Mouse (Mus musculus) embryonic facial prominence, embryonic 10.5 days (tissue): ENCODE measurements at regions not wholly inside any gene's neighbourhood (a gene's known extent, or its start where the extent isn't known, plus 50 kb on each side); places are given as distances from the start of the nearest gene placed in this dataset.
A peak's percentile ranks its signal among the peaks of the same experiment; 100 is the strongest.

Source experiments
- DNase-seq: peaks from one replicate; pipeline ENCODE4 v3.0.0-alpha.2; 2017; ENCODE audit warnings: low spot score
- H3K27ac ChIP-seq: fragments of 300-500 bp; sonication (generic); replicated peaks from 2 replicates; pipeline ENCODE4 v1.5.1; 2016; ENCODE audit warnings: mild to moderate bottlenecking
- H3K27me3 ChIP-seq: fragments of 300-500 bp; sonication (generic); replicated peaks from 2 replicates; pipeline ENCODE4 v1.6.1; 2016; ENCODE audit warnings: low read depth, mild to moderate bottlenecking; ENCODE audit not compliant: poor library complexity, severe bottlenecking
- H3K36me3 ChIP-seq: fragments of 300-500 bp; sonication (generic); replicated peaks from 2 replicates; pipeline ENCODE4 v1.6.1; 2016; ENCODE audit warnings: mild to moderate bottlenecking, moderate library complexity
- H3K4me1 ChIP-seq: fragments of 300-500 bp; sonication (generic); 2 replicates; pipeline ENCODE4 v1.6.1; 2016
- H3K4me3 ChIP-seq: fragments of 300-500 bp; sonication (generic); 2 replicates; pipeline ENCODE4 v1.5.1; 2016; ENCODE audit warnings: mild to moderate bottlenecking, moderate library complexity
- H3K9me3 ChIP-seq: fragments of 300-500 bp; sonication (generic); 2 replicates; pipeline ENCODE4 v1.6.1; 2016; ENCODE audit warnings: mild to moderate bottlenecking
- WGBS: fragments of 180-500 bp; shearing (Covaris S2); methylation state at CpG from one replicate; pipeline ENCODE4 v1.1.7; 2016; 5-methylcytosine and 5-hydroxymethylcytosine counted together

DNA sequence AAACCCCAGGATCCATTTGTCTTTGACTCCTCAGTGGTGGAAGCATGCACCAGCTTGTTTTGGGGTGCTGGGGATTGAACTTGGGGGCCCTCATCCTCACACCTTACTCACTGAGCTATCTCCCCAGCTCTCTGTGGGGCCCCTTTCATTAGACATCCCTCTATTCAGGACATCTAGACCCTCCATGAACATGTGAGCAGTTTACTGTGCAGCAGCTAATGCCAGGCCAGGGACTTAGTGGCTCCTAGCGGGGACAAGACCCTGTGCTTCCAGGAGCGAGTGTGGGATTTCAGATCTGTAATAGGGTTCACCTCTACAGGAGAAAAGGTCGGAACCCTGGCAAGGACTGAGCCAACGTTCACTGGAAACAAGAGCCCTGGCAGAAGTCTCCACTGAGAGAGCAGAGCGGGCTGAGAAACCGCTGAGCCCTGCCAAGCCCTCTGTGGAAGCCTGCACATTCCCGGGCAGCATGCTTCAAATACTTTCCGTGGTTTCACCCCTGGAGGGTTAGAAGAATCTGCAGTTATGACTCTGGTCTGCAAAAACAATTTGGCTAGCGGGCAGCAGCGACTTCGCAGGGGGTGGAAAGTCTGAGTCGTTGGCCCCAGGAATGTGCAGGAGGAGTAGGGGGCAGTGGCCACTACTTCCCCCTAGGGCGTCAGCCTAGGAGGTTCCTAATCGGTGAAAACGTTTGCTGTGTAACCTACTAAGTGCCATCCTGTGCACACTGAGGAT is 125.6 kb downstream of the Smad6 start:
- peaks cover 23% of the 10 kb centered on the region for H3K4me1 ChIP-seq
- H3K9me3 ChIP-seq, result no peaks in the 10 kb centered on the region
- no peaks in the 10 kb centered on the region for H3K36me3 ChIP-seq
- no peaks in the 10 kb centered on the region for H3K27me3 ChIP-seq
- DNase-seq, result peak; percentile 57
- H3K4me3 ChIP-seq, result no peak overlapping the region
- H3K27ac ChIP-seq, result peak overlapping the region; percentile 40
- 40% methylated on average over 15 of the region's 15 CpGs for WGBS

DNA sequence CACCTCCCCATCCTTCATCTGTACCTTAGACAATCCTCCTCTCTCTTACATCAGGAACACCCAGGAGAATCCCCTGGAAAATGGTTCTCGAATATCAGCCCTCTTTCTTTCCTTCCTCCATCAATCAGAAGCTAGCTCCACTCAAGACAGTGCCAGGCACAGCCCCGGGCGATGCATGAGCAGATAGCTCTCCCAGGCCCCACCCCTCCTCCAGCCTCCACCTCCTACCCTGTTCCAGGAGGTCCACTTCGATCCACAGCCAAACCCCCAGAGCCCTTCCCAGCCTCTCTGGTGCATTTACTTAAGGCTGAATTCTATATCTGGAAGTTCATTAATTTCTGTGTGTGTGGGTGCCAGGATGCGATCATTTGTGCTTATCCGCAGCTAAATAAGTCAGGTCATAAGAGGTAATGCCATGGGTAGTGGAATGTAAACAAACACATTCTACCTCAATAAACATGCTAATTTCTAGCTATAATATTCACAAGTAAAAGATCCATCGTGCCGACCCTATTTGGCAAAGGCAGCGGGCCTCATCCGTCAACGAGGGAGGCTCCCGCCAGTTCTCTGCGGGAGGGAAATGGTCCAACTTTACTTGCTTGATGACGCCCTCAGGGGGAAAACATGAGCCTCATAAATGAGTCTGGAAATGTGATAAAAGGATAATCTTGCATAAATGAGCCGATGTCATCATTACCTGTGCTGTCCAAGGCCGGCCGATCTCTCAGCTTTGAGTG is 129.5 kb downstream of the Smad6 start:
- 85% methylated on average over 17 of the region's 17 CpGs for WGBS
- no peak overlapping the region for H3K27ac ChIP-seq

DNA sequence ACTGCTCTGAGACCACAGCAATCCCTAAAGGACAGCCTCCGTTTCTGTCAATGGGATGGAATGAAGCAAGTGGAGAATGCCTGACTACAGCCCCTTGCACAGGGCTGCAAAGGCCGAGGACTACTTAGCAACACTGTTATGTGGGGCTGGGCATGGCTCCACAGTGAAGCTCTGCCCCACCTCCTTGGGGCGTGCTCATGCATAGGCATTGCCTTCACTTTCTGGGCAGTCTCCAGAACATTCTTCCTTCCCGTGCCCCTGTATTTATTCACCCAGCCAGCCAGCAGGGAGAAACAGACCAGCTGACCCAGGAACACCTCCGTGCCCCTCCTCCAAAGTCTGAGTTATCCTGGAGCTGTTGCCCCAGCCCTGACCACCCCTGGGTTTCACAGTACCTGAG is 131.1 kb downstream of the Smad6 start:
- peaks cover 25% of the 10 kb centered on the region for H3K4me1 ChIP-seq
- DNase-seq, result no peak
- H3K27ac ChIP-seq, result peak overlapping the region; percentile 24; the same call in 1 of the 2 replicates
- H3K27me3 ChIP-seq, result no peaks in the 10 kb centered on the region
- no peak overlapping the region for H3K4me3 ChIP-seq
- WGBS, result 75% methylated on average over 5 of the region's 5 CpGs
- H3K9me3 ChIP-seq, result no peaks in the 10 kb centered on the region
- H3K36me3 ChIP-seq, result no peaks in the 10 kb centered on the region

More for the DNA sequence above, 129.5 kb downstream of the Smad6 start:
- Histone ChIP-seq H3K9me3 (no peaks in the 10 kb centered on the region), H3K4me3 (no peak overlapping the region), H3K36me3 (no peaks in the 10 kb centered on the region), H3K4me1 (peaks cover 41% of the 10 kb centered on the region), H3K27me3 (no peaks in the 10 kb centered on the region)
- DNase-seq, result no peak

DNA sequence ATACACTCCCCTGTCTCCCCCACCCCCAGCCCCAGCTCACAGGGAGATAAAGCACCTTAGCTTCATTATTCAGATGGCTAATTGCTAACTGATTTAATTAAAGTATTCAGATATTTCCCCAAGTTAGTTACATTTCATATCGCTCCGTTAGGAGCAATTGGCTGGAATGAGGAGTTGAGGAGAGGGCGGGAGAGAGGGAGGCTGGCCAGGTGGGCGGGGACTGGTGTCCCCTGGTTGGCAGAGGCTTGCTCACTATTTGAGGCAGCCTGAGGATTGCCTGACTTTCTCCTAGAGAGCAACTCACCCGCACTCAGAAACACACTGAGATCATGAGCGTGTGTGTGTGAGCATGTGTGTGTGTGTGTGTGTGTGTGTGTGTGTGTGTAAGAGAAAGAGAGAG is 131.8 kb upstream of the Smad3 start:
- H3K27ac ChIP-seq, result no peak overlapping the region
- H3K36me3 ChIP-seq, result no peaks in the 10 kb centered on the region
- H3K27me3 ChIP-seq, result no peaks in the 10 kb centered on the region
- no peak overlapping the region for H3K4me3 ChIP-seq
- H3K9me3 ChIP-seq, result no peaks in the 10 kb centered on the region
- H3K4me1 ChIP-seq, result peaks cover 18% of the 10 kb centered on the region
- no peak for DNase-seq
- 74% methylated on average over 6 of the region's 6 CpGs for WGBS

DNA sequence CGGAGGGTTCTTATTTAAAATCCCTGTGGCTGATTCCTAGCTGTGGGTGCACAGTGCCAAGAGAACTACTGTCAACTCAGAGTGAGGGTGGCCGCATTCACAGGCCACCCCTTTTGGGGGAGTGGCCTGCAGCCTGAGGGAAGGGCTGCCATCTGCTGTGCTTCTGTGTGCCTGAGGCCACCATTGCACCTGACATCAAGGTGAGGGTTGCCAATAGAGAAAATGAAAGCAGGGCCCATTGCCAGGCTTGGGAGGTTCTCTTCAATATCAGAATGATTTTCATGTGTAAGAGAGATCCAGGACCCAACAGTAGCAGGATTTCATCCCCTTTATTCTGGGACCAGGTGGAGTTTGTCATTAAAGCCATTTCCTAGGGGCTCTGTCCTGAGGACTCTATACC is 127.2 kb upstream of the Smad3 start:
- no peak overlapping the region for H3K27ac ChIP-seq
- H3K27me3 ChIP-seq, result peaks cover 19% of the 10 kb centered on the region; the same call in 1 of the 2 replicates
- H3K9me3 ChIP-seq, result no peaks in the 10 kb centered on the region
- 82% methylated on average over 2 of the region's 2 CpGs for WGBS
- H3K4me3 ChIP-seq, result no peak overlapping the region
- DNase-seq, result no peak
- H3K36me3 ChIP-seq, result no peaks in the 10 kb centered on the region
- peaks cover 32% of the 10 kb centered on the region for H3K4me1 ChIP-seq

DNA sequence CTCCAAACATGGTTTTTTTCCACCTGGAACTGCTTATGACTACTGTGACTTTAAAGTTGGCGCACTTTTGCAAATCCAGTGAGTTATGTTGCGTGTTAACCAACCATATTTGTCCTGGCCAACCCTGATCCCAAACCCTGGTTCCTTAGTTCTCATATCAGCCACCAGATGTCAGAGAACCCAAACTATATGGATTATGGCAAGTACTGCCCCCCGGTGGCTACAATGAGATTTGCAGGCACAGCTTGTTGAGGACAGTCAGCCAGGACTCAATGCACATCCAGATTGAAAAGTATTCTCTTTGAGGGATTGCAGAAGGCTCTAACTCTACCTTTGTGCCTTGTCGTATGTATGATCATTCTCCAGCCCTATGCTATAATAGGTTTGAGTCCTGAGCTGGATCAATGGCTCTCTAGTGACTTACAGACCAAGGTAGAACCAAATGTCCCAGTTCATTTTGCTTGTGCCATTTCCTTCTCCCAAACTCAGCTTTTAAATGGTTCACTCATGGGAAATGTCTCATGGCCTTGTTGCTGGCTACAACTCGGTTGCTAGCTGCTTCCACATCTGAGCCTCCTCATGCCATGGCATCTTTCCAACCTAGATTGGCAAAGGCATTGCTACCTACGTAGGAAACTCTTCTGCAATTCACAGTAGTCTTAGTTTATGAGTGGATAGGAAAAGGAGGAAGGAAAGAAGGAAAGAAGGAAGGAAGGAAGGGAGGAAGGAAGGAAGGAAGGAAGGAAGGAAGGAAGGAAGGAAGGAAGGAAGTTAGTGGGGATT is 126.1 kb upstream of the Smad3 start:
- DNase-seq, result no peak
- H3K4me1 ChIP-seq, result peaks cover 33% of the 10 kb centered on the region
- no peaks in the 10 kb centered on the region for H3K36me3 ChIP-seq
- peaks cover 26% of the 10 kb centered on the region for H3K27me3 ChIP-seq
- H3K27ac ChIP-seq, result no peak overlapping the region
- 73% methylated on average over 6 of the region's 6 CpGs for WGBS
- H3K9me3 ChIP-seq, result no peaks in the 10 kb centered on the region
- no peak overlapping the region for H3K4me3 ChIP-seq

DNA sequence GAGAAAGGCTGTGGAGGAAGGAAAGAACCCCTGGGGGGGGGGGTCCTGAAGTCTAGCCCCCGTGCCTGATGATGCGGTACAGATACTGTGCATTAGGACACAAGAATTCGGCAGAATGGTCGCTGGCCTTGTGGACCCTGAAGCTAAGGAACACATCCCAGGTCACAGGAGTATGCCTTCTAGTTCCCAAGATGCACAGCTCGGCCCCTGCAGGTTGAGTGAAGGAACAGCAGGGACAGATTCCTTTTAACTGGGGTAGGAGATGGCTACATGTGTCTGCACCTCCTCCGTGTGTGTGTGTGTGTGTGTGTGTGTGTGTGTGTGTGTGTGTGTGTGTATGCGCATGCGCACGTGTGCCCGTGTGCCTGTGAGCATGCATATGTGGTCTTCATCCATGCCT is 123.9 kb upstream of the Smad3 start:
- Histone ChIP-seq H3K4me3 (no peak overlapping the region), H3K27ac (no peak overlapping the region), H3K4me1 (peaks cover 41% of the 10 kb centered on the region), H3K9me3 (no peaks in the 10 kb centered on the region), H3K36me3 (no peaks in the 10 kb centered on the region), H3K27me3 (peaks cover 29% of the 10 kb centered on the region)
- DNase-seq, result no peak
- 81% methylated on average over 10 of the region's 10 CpGs for WGBS

DNA sequence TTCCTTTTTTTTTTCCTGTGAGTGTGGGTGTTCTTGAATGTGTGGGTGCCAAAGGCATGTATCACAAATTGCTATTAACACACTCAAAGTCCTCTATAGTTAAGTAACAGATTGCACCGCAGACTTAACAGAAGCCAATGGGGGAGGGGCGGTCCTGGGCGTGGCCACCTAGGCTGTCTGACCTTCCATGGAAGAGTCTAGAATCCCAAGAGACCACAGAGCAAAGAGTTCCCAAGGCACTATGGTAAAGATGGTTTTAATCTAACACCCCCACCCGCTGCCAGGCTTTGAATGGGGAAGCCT is 123.4 kb upstream of the Smad3 start:
- peaks cover 29% of the 10 kb centered on the region for H3K27me3 ChIP-seq
- WGBS, result 66% methylated on average over 4 of the region's 4 CpGs
- DNase-seq, result no peak
- no peaks in the 10 kb centered on the region for H3K9me3 ChIP-seq
- H3K27ac ChIP-seq, result no peak overlapping the region
- H3K4me3 ChIP-seq, result no peak overlapping the region
- H3K36me3 ChIP-seq, result no peaks in the 10 kb centered on the region
- H3K4me1 ChIP-seq, result peaks cover 42% of the 10 kb centered on the region

DNA sequence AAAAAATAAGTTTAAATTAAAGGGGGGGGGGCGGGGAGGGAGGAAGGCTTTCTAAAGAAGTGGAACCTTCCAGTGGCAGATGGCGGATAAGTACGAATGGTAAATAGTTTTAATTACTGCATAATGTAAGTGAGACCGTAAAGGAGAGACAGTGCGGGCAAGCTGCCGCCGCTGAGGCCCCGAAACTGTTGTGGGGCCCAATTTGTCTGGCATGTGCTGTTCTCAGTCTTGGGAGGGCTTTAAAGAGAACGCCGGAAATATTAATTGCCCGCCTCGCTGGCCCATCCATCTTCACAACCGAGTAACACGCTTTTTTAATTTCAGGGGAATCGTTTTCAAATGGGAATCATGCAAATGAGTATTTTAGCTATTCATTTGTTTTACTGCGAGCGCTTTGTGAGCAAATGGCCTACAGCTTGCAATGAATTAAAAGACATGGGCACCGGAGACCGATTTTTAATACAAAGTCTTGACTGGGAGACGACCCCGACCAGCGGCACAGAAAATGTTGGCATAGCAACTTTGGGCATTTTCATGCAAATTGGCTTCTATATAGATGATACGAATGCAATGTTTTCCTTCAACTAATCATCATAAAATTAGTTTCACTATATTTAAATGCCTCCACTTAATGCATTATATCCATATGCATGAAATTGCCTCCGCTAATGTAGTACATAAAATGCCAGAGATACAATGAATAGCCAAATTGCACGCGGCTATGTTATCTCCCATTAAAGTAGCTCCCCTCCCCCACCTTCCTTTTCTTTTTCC is 122.9 kb upstream of the Smad3 start:
- Histone ChIP-seq H3K27ac (no peak overlapping the region; the same call in 1 of the 2 replicates), H3K9me3 (no peaks in the 10 kb centered on the region), H3K4me1 (peaks cover 42% of the 10 kb centered on the region), H3K4me3 (peak overlapping the region; percentile 44), H3K27me3 (peaks cover 29% of the 10 kb centered on the region), H3K36me3 (no peaks in the 10 kb centered on the region)
- 29% methylated on average over 26 of the region's 26 CpGs for WGBS
- DNase-seq, result no peak

DNA sequence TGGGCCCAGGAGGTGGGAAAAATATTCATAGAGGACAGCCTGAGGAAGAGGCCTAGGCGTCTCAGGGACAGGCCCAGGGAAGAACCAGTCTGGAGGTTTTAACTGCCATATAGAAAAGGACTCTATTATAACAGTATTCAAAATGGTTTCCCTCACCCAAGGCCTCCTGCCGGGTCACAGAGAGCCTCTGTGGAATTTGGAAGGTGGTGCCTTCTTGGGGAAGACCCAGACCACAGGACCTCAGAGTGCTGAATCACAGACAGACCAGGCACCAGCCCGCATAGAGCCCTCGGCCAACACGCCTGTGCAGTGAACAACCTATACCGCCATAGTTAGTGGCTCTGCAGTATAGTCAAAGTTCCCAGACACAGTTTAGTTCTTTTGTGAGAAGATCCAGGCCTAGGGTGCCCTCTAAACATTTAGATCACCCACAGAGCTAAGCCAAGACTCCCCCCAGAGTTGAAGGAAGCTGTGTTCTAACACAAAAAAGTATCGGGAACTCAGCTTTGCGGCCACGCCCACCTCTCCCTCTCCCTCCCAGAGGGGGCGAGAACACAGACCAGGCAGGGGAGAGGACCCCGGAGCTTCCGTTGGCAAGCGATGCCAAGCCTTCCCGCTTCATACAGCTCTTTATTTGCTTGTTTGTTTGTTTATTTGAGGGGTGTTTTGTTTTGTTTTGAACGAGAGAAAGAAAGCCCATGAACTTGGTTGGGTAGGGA is 122.1 kb upstream of the Smad3 start:
- Histone ChIP-seq H3K36me3 (no peaks in the 10 kb centered on the region), H3K9me3 (no peaks in the 10 kb centered on the region), H3K4me1 (peaks cover 42% of the 10 kb centered on the region), H3K27ac (peak overlapping the region; percentile 61), H3K27me3 (peaks cover 29% of the 10 kb centered on the region), H3K4me3 (peak overlapping the region; percentile 44)
- 20% methylated on average over 15 of the region's 15 CpGs for WGBS
- peak; percentile 52 for DNase-seq

DNA sequence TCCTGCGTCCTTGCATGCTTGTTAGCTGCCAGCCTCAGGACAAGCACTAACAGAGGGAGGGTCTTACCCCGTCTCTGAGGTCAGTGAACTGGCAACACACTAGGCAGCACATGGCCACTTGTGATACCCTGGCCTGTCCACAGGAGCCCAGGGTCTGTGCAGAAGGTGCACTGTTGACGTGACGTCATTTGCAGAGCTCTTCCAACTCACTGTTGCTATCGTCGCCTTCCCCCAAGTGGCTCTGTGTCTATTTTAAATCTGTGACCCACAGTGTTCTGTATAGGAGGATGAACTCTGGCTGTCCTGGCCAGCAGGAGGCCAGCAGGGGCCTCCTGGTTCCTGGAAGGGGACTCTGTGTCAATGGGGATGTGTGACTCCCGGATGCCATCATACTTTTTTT is 120.1 kb upstream of the Smad3 start:
- H3K27ac ChIP-seq, result no peak overlapping the region

DNA sequence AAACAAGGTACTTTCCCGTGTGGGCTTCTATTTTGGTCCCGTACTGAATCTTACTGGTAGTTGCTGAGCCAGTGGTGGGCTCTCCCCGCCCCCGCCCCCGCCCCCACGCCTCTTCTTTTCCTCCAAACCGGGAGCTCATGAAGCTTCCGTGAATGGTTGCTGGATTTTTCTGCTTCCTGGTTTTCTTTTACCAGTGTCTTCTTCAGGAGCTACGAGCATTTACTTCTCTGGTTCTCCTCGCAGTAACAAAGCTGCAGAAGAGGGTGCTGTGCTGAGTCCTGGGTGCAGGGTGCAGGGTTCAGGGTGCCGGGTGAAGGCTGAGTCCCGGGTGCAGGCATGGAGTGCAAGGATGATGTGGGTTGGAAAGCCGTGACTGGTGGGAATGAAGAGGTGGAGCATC is 119.1 kb upstream of the Smad3 start:
- Histone ChIP-seq H3K36me3 (no peaks in the 10 kb centered on the region), H3K4me1 (peaks cover 40% of the 10 kb centered on the region), H3K27ac (no peak overlapping the region), H3K27me3 (peaks cover 23% of the 10 kb centered on the region), H3K4me3 (no peak overlapping the region), H3K9me3 (no peaks in the 10 kb centered on the region)
- WGBS, result 58% methylated on average over 13 of the region's 13 CpGs
- DNase-seq, result no peak

More for the DNA sequence above, 120.1 kb upstream of the Smad3 start:
- Histone ChIP-seq H3K27me3 (peaks cover 29% of the 10 kb centered on the region), H3K4me3 (no peak overlapping the region), H3K4me1 (peaks cover 42% of the 10 kb centered on the region), H3K9me3 (no peaks in the 10 kb centered on the region), H3K36me3 (no peaks in the 10 kb centered on the region)
- 77% methylated on average over 7 of the region's 7 CpGs for WGBS
- DNase-seq, result no peak
